Comparison of ENCODE assay signal across 28 mouse cellular contexts in the genomic region with DNA sequence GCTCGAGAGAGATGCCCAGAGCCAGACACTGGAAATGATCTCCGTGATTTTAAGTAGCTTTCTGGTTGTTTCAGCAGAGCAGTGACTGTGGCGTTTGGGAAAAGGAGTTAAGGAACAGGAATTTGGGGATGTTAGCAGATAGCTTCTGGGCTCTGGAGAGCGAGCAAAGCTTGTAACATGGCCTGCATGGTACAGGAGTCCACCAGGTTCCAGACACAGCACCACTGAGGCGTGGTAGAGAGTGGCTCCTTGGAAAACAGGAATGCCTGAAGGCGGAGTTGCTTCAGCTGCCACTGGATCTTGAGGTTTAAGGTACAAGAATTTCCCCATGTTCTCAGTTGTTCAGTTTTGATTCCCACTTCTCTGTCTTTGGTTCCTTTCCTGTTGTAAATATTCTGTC. TPM values are rescaled to one million over a fixed set of nuclear protein-coding genes. Genes with fewer than 3 reads are reported as not detected.
A peak's percentile ranks its signal among the peaks of the same experiment; 100 is the strongest.
DNase-seq lines count a peak whose midpoint lies in the region; ATAC-seq lines count a peak whose summit lies in the region.
"Had no signal": no experiment of that assay in that cellular context is flagged by ENCODE, and none has a peak within 500 bp of the region (broad histone marks: within the 10 kb centered on the region; RNA-seq: fewer than 3 reads in every experiment).

No protein-coding gene starts in this region.

- H3K27me3 ChIP-seq in intestine, embryonic 16.5 days (replicated peaks; ENCODE audit: control insufficient read depth, insufficient read depth, low read length): no peaks in the 10 kb centered on the region
- no peaks in the 10 kb centered on the region for H3K27me3 ChIP-seq in intestine, embryonic 15.5 days (replicated peaks)
- H3K27me3 ChIP-seq in kidney, embryonic 14.5 days (ENCODE audit: control insufficient read depth, insufficient read depth, low read length): no peaks in the 10 kb centered on the region
- H3K27me3 ChIP-seq: CH12.LX; embryonic facial prominence, embryonic 12.5 days; embryonic facial prominence, embryonic 15.5 days; heart, embryonic 12.5 days; heart, embryonic 15.5 days; Patski had no signal

- H3K4me2 ChIP-seq in intestine, embryonic 16.5 days (ENCODE audit: low read depth, low read length): no peak overlapping the region
- no peak overlapping the region for H3K4me2 ChIP-seq in intestine, embryonic 15.5 days (replicated peaks)
- H3K4me2 ChIP-seq in kidney, embryonic 14.5 days (replicated peaks; ENCODE audit: low read depth, low read length): no peak overlapping the region
- H3K4me2 ChIP-seq: embryonic facial prominence, embryonic 12.5 days; embryonic facial prominence, embryonic 15.5 days; heart, embryonic 12.5 days; heart, embryonic 15.5 days; hindbrain, embryonic 14.5 days had no signal

- WGBS in intestine, embryonic 16.5 days: 80% methylated on average over 6 of the region's 6 CpGs
- WGBS in intestine, embryonic 15.5 days: 84% methylated on average over 6 of the region's 6 CpGs
- WGBS in kidney, embryonic 14.5 days: 78% methylated on average over 6 of the region's 6 CpGs

- H3K9ac ChIP-seq in intestine, embryonic 16.5 days (ENCODE audit: low read depth, low read length): no peak overlapping the region
- no peak overlapping the region for H3K9ac ChIP-seq in intestine, embryonic 15.5 days
- H3K9ac ChIP-seq in kidney, embryonic 14.5 days (ENCODE audit: low read depth, low read length): no peak overlapping the region
- H3K9ac ChIP-seq: embryonic facial prominence, embryonic 12.5 days; embryonic facial prominence, embryonic 15.5 days; forebrain, postnatal 0 days; heart, embryonic 12.5 days; heart, embryonic 15.5 days; hindbrain, embryonic 14.5 days had no signal

- no peak overlapping the region for H3K27ac ChIP-seq in intestine, embryonic 16.5 days (ENCODE audit: low read length)
- H3K27ac ChIP-seq in intestine, embryonic 15.5 days: no peak overlapping the region
- H3K27ac ChIP-seq in kidney, embryonic 14.5 days (ENCODE audit: low read depth, low read length): no peak overlapping the region
- H3K27ac ChIP-seq: embryonic facial prominence, embryonic 12.5 days; embryonic facial prominence, embryonic 15.5 days; gastrocnemius, adult 2 months; heart, embryonic 15.5 days; hindbrain, embryonic 14.5 days had no signal

- H3K9me3 ChIP-seq in intestine, embryonic 16.5 days (ENCODE audit: control insufficient read depth, low read length): no peaks in the 10 kb centered on the region
- no peaks in the 10 kb centered on the region for H3K9me3 ChIP-seq in intestine, embryonic 15.5 days
- H3K9me3 ChIP-seq in kidney, embryonic 14.5 days (ENCODE audit: control insufficient read depth, low read length): no peaks in the 10 kb centered on the region
- H3K9me3 ChIP-seq: embryonic facial prominence, embryonic 12.5 days; embryonic facial prominence, embryonic 15.5 days; G1E; heart, embryonic 12.5 days; heart, embryonic 15.5 days had no signal

- ATAC-seq in intestine, embryonic 16.5 days: peak; percentile 56; the same call in 1 of the 2 replicates
- no peak for ATAC-seq in intestine, embryonic 15.5 days
- no peak for ATAC-seq in kidney, embryonic 14.5 days (ENCODE audit: low FRiP score, low TSS enrichment)
- ATAC-seq: forebrain, embryonic 14.5 days; forebrain, postnatal 0 days; Patski had no signal

- H3K36me3 ChIP-seq in intestine, embryonic 16.5 days (ENCODE audit: control insufficient read depth, insufficient read depth, low read length): no peaks in the 10 kb centered on the region
- H3K36me3 ChIP-seq in intestine, embryonic 15.5 days: no peaks in the 10 kb centered on the region
- peaks cover 10% of the 10 kb centered on the region for H3K36me3 ChIP-seq in kidney, embryonic 14.5 days (ENCODE audit: control insufficient read depth, insufficient read depth, low read length)
- H3K36me3 ChIP-seq: heart, embryonic 15.5 days had no signal

- peaks cover 3% of the 10 kb centered on the region; the same call in 1 of the 2 replicates for H3K4me1 ChIP-seq in intestine, embryonic 16.5 days (ENCODE audit: control insufficient read depth, insufficient read depth, low read length)
- no peaks in the 10 kb centered on the region for H3K4me1 ChIP-seq in intestine, embryonic 15.5 days (replicated peaks)
- H3K4me1 ChIP-seq in kidney, embryonic 14.5 days (ENCODE audit: control insufficient read depth, insufficient read depth, low read length): 0 out of 2 replicates have a peak, but pooled peaks cover 5% of the 10 kb centered on the region

- DNase-seq in kidney, adult 9 months: peak; percentile 59
- DNase-seq in kidney, postnatal 25 days: peak; percentile 42 to 67
- no peak for DNase-seq in ovary, postnatal 14 days (ENCODE audit: low spot score)
- no peak for DNase-seq in left cerebral cortex, postnatal 14 days (ENCODE audit: low spot score in 2 of 2)
- DNase-seq: adrenal gland, postnatal 10 days; B cell, adult 2 months; cerebellum, adult 11 months; cerebellum, adult 2 months; cerebellum, adult 9-11 months; cerebellum, postnatal 25 days; forebrain, postnatal 0 days; gastrocnemius, adult 2 months; gastrocnemius, postnatal 14 days; heart, adult 18-20 months; heart, postnatal 10 days; heart, postnatal 4 days had no signal

- intact Hi-C loops in left cerebral cortex, postnatal 14 days (cut with DNase I): no loop called here

- no peak overlapping the region for H3K4me3 ChIP-seq in intestine, embryonic 16.5 days (ENCODE audit: low read length)
- no peak overlapping the region for H3K4me3 ChIP-seq in intestine, embryonic 15.5 days (replicated peaks)
- no peak overlapping the region for H3K4me3 ChIP-seq in kidney, embryonic 14.5 days (ENCODE audit: low read length)
- H3K4me3 ChIP-seq: embryonic facial prominence, embryonic 12.5 days; embryonic facial prominence, embryonic 15.5 days; gastrocnemius, adult 2 months; heart, embryonic 12.5 days; heart, embryonic 15.5 days had no signal

RNA-seq across cellular contexts. Expression of gene Ccdc34, which starts 40.3 kb away (rescaled TPM):
- polyA plus RNA-seq in intestine, embryonic 16.5 days (2015; fragmentation: Nextera tagmentation; extraction: Ambion mirVana): 34.5 and 40.0 TPM in 2 replicates
- 45.8 and 51.1 TPM in 2 replicates for polyA plus RNA-seq in intestine, embryonic 15.5 days (2015; fragmentation: Nextera tagmentation; extraction: Ambion mirVana)
- 59.7 and 75.0 TPM in 2 replicates for polyA plus RNA-seq in kidney, embryonic 14.5 days (2014; fragmentation: Nextera tagmentation; extraction: Ambion mirVana)
- total RNA-seq in left cerebral cortex, postnatal 14 days (2021): 10 to 100 TPM; 14.9 to 18.5 TPM

RNA-seq across cellular contexts. Expression of gene Lgr4, which starts 59.9 kb away (rescaled TPM):
- 18.9 and 19.0 TPM in 2 replicates for polyA plus RNA-seq in intestine, embryonic 16.5 days (2015; fragmentation: Nextera tagmentation; extraction: Ambion mirVana)
- 27.6 and 29.4 TPM in 2 replicates for polyA plus RNA-seq in intestine, embryonic 15.5 days (2015; fragmentation: Nextera tagmentation; extraction: Ambion mirVana)
- polyA plus RNA-seq in kidney, embryonic 14.5 days (2014; fragmentation: Nextera tagmentation; extraction: Ambion mirVana): 41.7 and 44.5 TPM in 2 replicates
- 10 to 100 TPM; 22.1 to 23.0 TPM for total RNA-seq in left cerebral cortex, postnatal 14 days (2021)

Comparison
In these comparisons a context has a peak if more than half of its experiments do, and no peak if none do; other contexts are left out.
1. DNase-seq: peak in kidney, adult 9 months (single experiment) and kidney, postnatal 25 days (2 of 2); none in ovary, postnatal 14 days (single experiment) and left cerebral cortex, postnatal 14 days (0 of 2).